Mouse (Mus musculus): ENCODE measurements around the gene Gpr155. TPM values are rescaled to one million over a fixed set of nuclear protein-coding genes. Genes with fewer than 3 reads are reported as not detected.

Gpr155 gene
- polyA plus RNA-seq, 1 experiment from 2014 or later = 4.7 TPM

GRCm38 (mm10) chr2:73317426-73317825 lies 68.9 kb downstream of the Gpr155 start:
- H3K9me3 ChIP-seq (replicated peaks) = no peaks in the 10 kb centered on the region
- no peak overlapping the region for H3K4me2 ChIP-seq
- no peak for ATAC-seq (replicated peaks; ENCODE audit: insufficient number of reproducible peaks, insufficient read depth, low FRiP score, low read depth)
- H3K27ac ChIP-seq = no peak overlapping the region
- no peaks in the 10 kb centered on the region for H3K27me3 ChIP-seq
- 90% methylated on average over 9 of the region's 9 CpGs for WGBS
- peaks cover 7% of the 10 kb centered on the region; the same call in 1 of the 2 replicates for H3K4me1 ChIP-seq (replicated peaks)
- H3K36me3 ChIP-seq = peaks cover 4% of the 10 kb centered on the region; the same call in 1 of the 2 replicates
- no peak overlapping the region for H3K9ac ChIP-seq
- H3K4me3 ChIP-seq = no peak overlapping the region

- H3K9me3 ChIP-seq (replicated peaks) = no peaks in the 10 kb centered on the region
- H3K9ac ChIP-seq = no peak overlapping the region
- H3K4me2 ChIP-seq = no peak overlapping the region
- peaks cover 16% of the 10 kb centered on the region for H3K36me3 ChIP-seq
- H3K27me3 ChIP-seq = no peaks in the 10 kb centered on the region
- H3K4me1 ChIP-seq (replicated peaks) = peaks cover 15% of the 10 kb centered on the region
- 92% methylated on average over 3 of the region's 3 CpGs for WGBS
- no peak overlapping the region for H3K4me3 ChIP-seq
- no peak for ATAC-seq (replicated peaks; ENCODE audit: insufficient number of reproducible peaks, insufficient read depth, low FRiP score, low read depth)
- no peak overlapping the region for H3K27ac ChIP-seq
Observed at GRCm38 (mm10) chr2:73314311-73314710, 72.1 kb downstream of the Gpr155 start.

GRCm38 (mm10) chr2:73313117-73313501 lies 73.3 kb downstream of the Gpr155 start:
- ATAC-seq (replicated peaks; ENCODE audit: insufficient number of reproducible peaks, insufficient read depth, low FRiP score, low read depth) = peak; percentile 44; the same call in 1 of the 2 replicates
- peak overlapping the region; percentile 62 for H3K9ac ChIP-seq
- no peaks in the 10 kb centered on the region for H3K27me3 ChIP-seq
- 18% methylated on average over 14 of the region's 14 CpGs for WGBS
- peak overlapping the region; percentile 62 for H3K4me3 ChIP-seq
- H3K9me3 ChIP-seq (replicated peaks) = no peaks in the 10 kb centered on the region
- peak overlapping the region; percentile 87 for H3K27ac ChIP-seq
- peaks cover 15% of the 10 kb centered on the region for H3K4me1 ChIP-seq (replicated peaks)
- peak overlapping the region; percentile 75 for H3K4me2 ChIP-seq
- H3K36me3 ChIP-seq = peaks cover 18% of the 10 kb centered on the region

DNA sequence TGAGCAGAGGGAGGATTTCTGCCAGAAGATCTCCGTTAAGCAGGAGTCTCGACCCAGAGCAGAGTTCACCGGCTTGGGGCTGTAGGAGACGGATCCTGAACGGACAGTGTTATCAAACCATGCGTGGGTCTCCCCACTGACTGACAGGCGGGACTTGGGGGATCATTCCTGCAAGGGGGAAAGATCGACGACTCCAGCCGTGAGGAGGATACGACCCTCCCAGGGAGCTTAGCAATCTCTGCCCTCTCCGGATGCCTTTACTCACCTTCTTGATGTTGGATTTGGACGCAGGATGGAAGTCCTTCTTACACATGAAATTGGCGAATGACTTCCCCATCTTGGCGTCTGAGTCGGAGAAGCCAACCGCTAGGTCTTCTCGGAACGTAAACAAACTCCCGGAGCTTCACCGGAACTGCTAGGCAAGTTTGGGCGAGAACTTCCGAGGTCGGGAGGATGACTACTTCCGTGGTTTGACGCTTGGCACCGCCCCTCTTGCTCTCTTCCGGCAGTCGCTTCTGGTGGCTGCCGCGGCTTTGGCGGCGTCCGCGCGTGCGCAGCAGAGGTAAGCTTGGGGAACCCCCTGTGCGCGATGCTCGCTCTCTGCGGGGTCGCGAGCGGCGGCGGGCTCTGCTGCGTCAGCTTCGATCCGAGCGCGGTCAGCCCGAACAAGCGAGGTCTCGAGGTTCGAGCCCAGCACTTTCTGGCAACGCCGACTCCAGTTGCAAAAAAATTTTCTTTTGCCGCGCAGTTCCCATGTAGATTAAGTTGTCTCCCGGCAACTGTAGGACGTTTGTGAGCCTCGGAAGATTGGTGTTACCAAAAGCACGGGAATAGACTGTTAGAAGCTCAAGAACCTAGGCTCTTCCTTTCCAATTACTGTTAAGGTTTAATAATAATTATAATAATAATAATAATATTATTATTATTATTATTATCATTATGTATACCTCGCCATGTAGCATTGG lies 73.9 kb downstream of the Gpr155 start, which contains the start of the genes Scrn3 and Cir1:
Gene Scrn3, plus strand, starts transcription at position 450 of the 965 bp plus-strand sequence.
Gene Cir1, minus strand, starts transcription at position 550 of the 965 bp plus-strand sequence.
- Histone ChIP-seq H3K4me3 (peak within 1 kb of the TSS; percentile 62), H3K9ac (peak within 1 kb of the TSS; percentile 70), H3K27me3 (no peaks in the 10 kb centered on the region), H3K27ac (peak within 1 kb of the TSS; percentile 87), H3K36me3 (peaks cover 22% of the 10 kb centered on the region), H3K9me3 (replicated peaks) (no peaks in the 10 kb centered on the region), H3K4me1 (replicated peaks) (peaks cover 15% of the 10 kb centered on the region), H3K4me2 (peak within 1 kb of the TSS; percentile 75)
- under 1% methylated on average over 64 of the region's 64 CpGs for WGBS
- peak; percentile 96 for ATAC-seq (replicated peaks; ENCODE audit: insufficient number of reproducible peaks, insufficient read depth, low FRiP score, low read depth)

- no peaks in the 10 kb centered on the region for H3K9me3 ChIP-seq (replicated peaks)
- 90% methylated on average over 7 of the region's 7 CpGs for WGBS
- no peak overlapping the region for H3K9ac ChIP-seq
- no peak overlapping the region for H3K4me3 ChIP-seq
- peaks cover 55% of the 10 kb centered on the region for H3K36me3 ChIP-seq
- ATAC-seq (replicated peaks; ENCODE audit: insufficient number of reproducible peaks, insufficient read depth, low FRiP score, low read depth) = no peak
- no peak overlapping the region for H3K27ac ChIP-seq
- no peaks in the 10 kb centered on the region; the same call in 1 of the 2 replicates for H3K4me1 ChIP-seq (replicated peaks)
- H3K27me3 ChIP-seq = no peaks in the 10 kb centered on the region
- H3K4me2 ChIP-seq = no peak overlapping the region
Observed at GRCm38 (mm10) chr2:73306006-73306405, 80.4 kb downstream of the Gpr155 start.

DNA sequence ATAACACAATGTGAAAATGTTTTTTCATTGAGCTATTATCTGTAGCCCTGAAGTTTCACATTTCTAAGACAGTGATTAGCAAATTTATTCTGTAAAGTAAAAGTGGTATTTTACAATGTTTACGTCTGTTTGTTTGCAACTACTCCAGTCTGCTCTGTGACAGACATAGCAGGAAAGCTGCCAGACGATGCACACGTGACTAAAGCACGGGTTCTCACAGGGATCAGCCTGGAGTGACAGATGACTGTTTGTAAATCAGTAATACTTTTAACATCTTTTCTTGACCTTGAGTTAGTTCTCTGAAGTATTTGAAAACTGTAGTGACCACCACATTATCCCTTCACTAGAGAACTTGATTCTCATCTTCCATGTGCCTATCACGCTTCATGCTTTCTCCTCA lies 81.9 kb downstream of the Gpr155 start:
- Histone ChIP-seq H3K4me3 (no peak overlapping the region), H3K27ac (no peak overlapping the region), H3K4me1 (replicated peaks) (no peaks in the 10 kb centered on the region), H3K27me3 (no peaks in the 10 kb centered on the region), H3K4me2 (no peak overlapping the region), H3K9me3 (replicated peaks) (no peaks in the 10 kb centered on the region), H3K9ac (no peak overlapping the region), H3K36me3 (peaks cover 45% of the 10 kb centered on the region)
- ATAC-seq (replicated peaks; ENCODE audit: insufficient number of reproducible peaks, insufficient read depth, low FRiP score, low read depth) = no peak
- 85% methylated on average over 5 of the region's 5 CpGs for WGBS

GRCm38 (mm10) chr2:73302722-73303121 lies 83.7 kb downstream of the Gpr155 start:
- Histone ChIP-seq H3K4me3 (no peak overlapping the region), H3K36me3 (peaks cover 35% of the 10 kb centered on the region), H3K9ac (no peak overlapping the region), H3K27ac (no peak overlapping the region), H3K9me3 (replicated peaks) (no peaks in the 10 kb centered on the region), H3K27me3 (no peaks in the 10 kb centered on the region), H3K4me1 (replicated peaks) (no peaks in the 10 kb centered on the region), H3K4me2 (no peak overlapping the region)
- ATAC-seq (replicated peaks; ENCODE audit: insufficient number of reproducible peaks, insufficient read depth, low FRiP score, low read depth) = no peak
- WGBS = 90% methylated on average over 9 of the region's 9 CpGs

GRCm38 (mm10) chr2:73301979-73302378 lies 84.4 kb downstream of the Gpr155 start:
- no peaks in the 10 kb centered on the region for H3K4me1 ChIP-seq (replicated peaks)
- no peaks in the 10 kb centered on the region for H3K9me3 ChIP-seq (replicated peaks)
- no peaks in the 10 kb centered on the region for H3K27me3 ChIP-seq
- peaks cover 29% of the 10 kb centered on the region for H3K36me3 ChIP-seq
- no peak for ATAC-seq (replicated peaks; ENCODE audit: insufficient number of reproducible peaks, insufficient read depth, low FRiP score, low read depth)
- no peak overlapping the region for H3K4me2 ChIP-seq
- H3K27ac ChIP-seq = no peak overlapping the region
- H3K9ac ChIP-seq = no peak overlapping the region
- 57% methylated on average over 1 of the region's 1 CpGs for WGBS
- H3K4me3 ChIP-seq = no peak overlapping the region

- no peaks in the 10 kb centered on the region for H3K9me3 ChIP-seq (replicated peaks)
- ATAC-seq (replicated peaks; ENCODE audit: insufficient number of reproducible peaks, insufficient read depth, low FRiP score, low read depth) = no peak
- WGBS = 82% methylated on average over 3 of the region's 3 CpGs
- H3K27me3 ChIP-seq = no peaks in the 10 kb centered on the region
- H3K9ac ChIP-seq = no peak overlapping the region
- no peak overlapping the region for H3K4me3 ChIP-seq
- H3K36me3 ChIP-seq = peaks cover 16% of the 10 kb centered on the region; the same call in 1 of the 2 replicates
- H3K4me1 ChIP-seq (replicated peaks) = no peaks in the 10 kb centered on the region
- H3K4me2 ChIP-seq = no peak overlapping the region
- H3K27ac ChIP-seq = no peak overlapping the region
Observed at GRCm38 (mm10) chr2:73298841-73299240, 87.5 kb downstream of the Gpr155 start.

DNA sequence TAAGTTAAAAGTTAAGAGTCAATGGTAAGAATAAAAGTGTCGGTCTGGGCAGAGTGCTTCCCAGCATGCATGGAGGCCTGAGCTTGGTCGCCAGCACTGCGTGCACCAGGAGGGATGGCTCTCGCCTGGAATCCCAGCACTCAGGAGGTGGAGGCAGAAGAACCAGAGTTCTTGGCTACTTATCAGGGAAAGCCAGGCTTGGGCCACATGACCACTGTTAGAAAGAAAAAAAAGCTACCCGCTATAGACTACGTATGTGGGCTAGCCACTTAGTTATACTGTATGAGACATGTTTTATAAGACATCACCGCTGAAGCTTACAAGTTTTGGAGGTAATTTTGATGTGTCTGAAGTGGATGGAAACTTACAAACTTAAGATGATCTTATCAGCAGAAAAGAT lies 88.2 kb downstream of the Gpr155 start:
- Histone ChIP-seq H3K4me2 (no peak overlapping the region), H3K27ac (no peak overlapping the region), H3K9me3 (replicated peaks) (no peaks in the 10 kb centered on the region), H3K36me3 (peaks cover 14% of the 10 kb centered on the region; the same call in 1 of the 2 replicates), H3K4me1 (replicated peaks) (no peaks in the 10 kb centered on the region), H3K27me3 (no peaks in the 10 kb centered on the region), H3K4me3 (no peak overlapping the region), H3K9ac (no peak overlapping the region)
- no peak for ATAC-seq (replicated peaks; ENCODE audit: insufficient number of reproducible peaks, insufficient read depth, low FRiP score, low read depth)
- WGBS = 75% methylated on average over 7 of the region's 7 CpGs

- WGBS = 63% methylated on average over 7 of the region's 7 CpGs
- no peak for ATAC-seq (replicated peaks; ENCODE audit: insufficient number of reproducible peaks, insufficient read depth, low FRiP score, low read depth)
- H3K36me3 ChIP-seq = peaks cover 16% of the 10 kb centered on the region
Observed at GRCm38 (mm10) chr2:73295023-73295422, 91.3 kb downstream of the Gpr155 start.

More at GRCm38 (mm10) chr2:73295023-73295422, 91.3 kb downstream of the Gpr155 start:
- Histone ChIP-seq H3K9ac (no peak overlapping the region), H3K9me3 (replicated peaks) (no peaks in the 10 kb centered on the region), H3K27ac (no peak overlapping the region), H3K4me2 (no peak overlapping the region), H3K4me3 (no peak overlapping the region), H3K4me1 (replicated peaks) (no peaks in the 10 kb centered on the region; the same call in 1 of the 2 replicates), H3K27me3 (no peaks in the 10 kb centered on the region)

All from heart, embryonic 15.5 days (tissue).